Mouse (Mus musculus) liver, embryonic 13.5 days (tissue): ENCODE results near the gene Ablim1. TPM values are rescaled to one million over a fixed set of nuclear protein-coding genes. Genes with fewer than 3 reads are reported as not detected.

Source experiments
- ATAC-seq: fragments of 200-750 bp; cut with Nextera tagmentation; 2 replicates; pipeline ENCODE4 v1.8.0; 2017; ENCODE audit warnings: low read depth, mild to moderate bottlenecking, moderate number of reproducible peaks, moderate library complexity
- DNase-seq: peaks from one replicate; pipeline ENCODE4 v3.0.0; 2022
- H3K27ac ChIP-seq: fragments of 300-500 bp; sonication (generic); 2 replicates; pipeline ENCODE4 v1.5.1; 2015; ENCODE audit warnings: moderate library complexity, mild to moderate bottlenecking, inconsistent platforms
- H3K27me3 ChIP-seq: fragments of 300-500 bp; sonication (generic); 2 replicates; pipeline ENCODE4 v1.6.1; 2015; ENCODE audit warnings: mild to moderate bottlenecking, inconsistent platforms
- H3K36me3 ChIP-seq: fragments of 300-500 bp; sonication (generic); 2 replicates; pipeline ENCODE4 v1.6.1; 2015; ENCODE audit warnings: mild to moderate bottlenecking, inconsistent platforms
- H3K4me1 ChIP-seq: fragments of 300-500 bp; sonication (generic); replicated peaks from 2 replicates; pipeline ENCODE4 v1.6.1; 2015; ENCODE audit warnings: inconsistent platforms
- H3K4me2 ChIP-seq: fragments of 300-500 bp; sonication (generic); 2 replicates; pipeline ENCODE4 v1.6.1; 2015; ENCODE audit warnings: inconsistent platforms, mild to moderate bottlenecking, moderate library complexity
- H3K4me3 ChIP-seq: fragments of 300-500 bp; sonication (generic); replicated peaks from 2 replicates; pipeline ENCODE4 v1.5.1; 2015; ENCODE audit warnings: mild to moderate bottlenecking, inconsistent platforms
- H3K9ac ChIP-seq: fragments of 300-500 bp; sonication (generic); 2 replicates; pipeline ENCODE4 v1.6.1; 2015; ENCODE audit warnings: mild to moderate bottlenecking, inconsistent platforms
- H3K9me3 ChIP-seq: fragments of 300-500 bp; sonication (generic); replicated peaks from 2 replicates; pipeline ENCODE4 v1.6.1; 2016; ENCODE audit warnings: inconsistent platforms
- WGBS: fragments of 180-500 bp; shearing (Covaris S2); methylation state at CpG from one replicate; pipeline ENCODE4 v1.1.7; 2015; ENCODE audit not compliant: insufficient replicate concordance; 5-methylcytosine and 5-hydroxymethylcytosine counted together
- polyA plus RNA-seq: library from polyadenylated mRNA; unstranded; fragments of >200 nt; fragmentation: Nextera tagmentation; extraction: Ambion mirVana; gene quantifications from 2 replicates; pipeline ENCODE4 v1.2.1, GENCODE M21; 2015

Gene Ablim1
- polyA plus RNA-seq, 1 experiment from 2014 or later: 4.8 TPM

DNA sequence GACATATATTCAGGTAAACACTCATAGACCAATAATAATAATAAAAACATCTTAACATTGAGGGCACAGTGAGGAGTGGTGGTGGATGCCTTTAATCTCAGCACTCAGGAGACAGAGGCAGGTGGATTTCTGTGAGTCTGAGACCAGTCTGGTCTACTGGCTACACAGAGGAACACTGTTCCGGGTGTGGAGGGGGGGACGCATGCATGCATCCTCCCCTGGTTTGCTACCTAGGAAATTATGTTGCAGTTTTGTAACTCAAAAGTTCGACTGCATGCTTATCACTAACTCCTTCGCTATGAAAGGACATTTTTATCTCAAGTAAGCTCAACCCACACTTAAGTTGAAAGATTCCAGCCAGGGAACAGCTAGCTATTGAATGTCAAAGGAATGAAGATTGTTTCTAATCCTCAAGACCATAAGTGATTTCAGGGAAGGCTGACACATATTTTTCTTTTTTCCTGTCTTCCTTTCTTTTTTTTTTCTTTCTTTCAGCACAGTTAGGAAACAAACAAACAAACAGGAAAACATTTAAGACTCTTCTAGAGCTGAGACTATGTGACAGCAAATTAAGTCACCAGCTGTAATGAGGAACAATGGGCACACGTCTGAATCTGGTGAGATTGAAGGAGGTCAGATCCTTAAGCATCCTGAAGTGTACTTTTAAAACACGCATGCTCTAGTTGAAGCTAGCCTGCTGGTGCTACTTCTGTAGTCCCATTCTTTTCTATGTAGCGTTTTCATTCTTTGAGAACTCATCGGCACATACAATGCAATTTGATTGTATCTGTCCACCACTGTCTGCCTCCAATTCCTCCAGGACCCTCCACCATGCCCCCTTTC lies 26.4 kb upstream of the Ablim1 start:
- no peak for ATAC-seq
- no peak for DNase-seq
- H3K4me2 ChIP-seq: no peak overlapping the region
- peaks cover 1% of the 10 kb centered on the region; the same call in 1 of the 2 replicates for H3K9me3 ChIP-seq
- WGBS: 59% methylated on average over 8 of the region's 8 CpGs
- no peak overlapping the region for H3K4me3 ChIP-seq
- no peaks in the 10 kb centered on the region for H3K36me3 ChIP-seq
- no peak overlapping the region for H3K9ac ChIP-seq
- 0 out of 2 replicates have a peak, but pooled peaks cover 2% of the 10 kb centered on the region for H3K4me1 ChIP-seq
- H3K27me3 ChIP-seq: no peaks in the 10 kb centered on the region
- H3K27ac ChIP-seq: no peak overlapping the region

DNA sequence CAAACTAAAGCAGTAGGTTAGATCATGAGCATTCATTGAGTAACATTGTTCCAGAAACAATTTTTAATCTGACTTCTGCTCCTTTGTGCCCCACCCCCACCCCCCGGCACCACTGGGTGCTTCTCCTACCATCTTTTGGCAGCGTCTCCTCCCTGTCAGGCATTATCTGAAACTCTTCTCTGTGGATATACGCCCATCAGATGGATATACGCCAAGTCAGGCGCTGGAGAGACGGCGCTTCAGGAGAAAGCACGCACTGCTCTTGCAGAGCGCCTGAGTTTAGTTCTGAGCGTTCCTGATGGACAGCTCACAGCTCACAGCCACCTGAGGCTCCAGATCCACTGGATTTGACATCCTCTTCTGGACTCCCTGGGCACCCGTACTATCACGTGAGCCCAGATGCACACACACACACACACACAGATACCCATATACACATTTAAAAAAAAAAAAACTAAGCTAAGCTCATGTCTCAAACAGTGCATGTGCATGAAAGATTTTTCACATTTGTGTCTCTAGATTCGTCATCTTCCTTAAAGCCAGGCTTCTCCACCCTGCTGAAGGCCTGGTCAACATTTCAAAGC lies 24.7 kb upstream of the Ablim1 start:
- Histone ChIP-seq H3K36me3 (no peaks in the 10 kb centered on the region), H3K27me3 (no peaks in the 10 kb centered on the region), H3K27ac (no peak overlapping the region), H3K4me2 (no peak overlapping the region), H3K9ac (no peak overlapping the region), H3K9me3 (no peaks in the 10 kb centered on the region), H3K4me1 (0 out of 2 replicates have a peak, but pooled peaks cover 2% of the 10 kb centered on the region), H3K4me3 (no peak overlapping the region)
- DNase-seq: no peak
- 66% methylated on average over 13 of the region's 13 CpGs for WGBS
- ATAC-seq: no peak

DNA sequence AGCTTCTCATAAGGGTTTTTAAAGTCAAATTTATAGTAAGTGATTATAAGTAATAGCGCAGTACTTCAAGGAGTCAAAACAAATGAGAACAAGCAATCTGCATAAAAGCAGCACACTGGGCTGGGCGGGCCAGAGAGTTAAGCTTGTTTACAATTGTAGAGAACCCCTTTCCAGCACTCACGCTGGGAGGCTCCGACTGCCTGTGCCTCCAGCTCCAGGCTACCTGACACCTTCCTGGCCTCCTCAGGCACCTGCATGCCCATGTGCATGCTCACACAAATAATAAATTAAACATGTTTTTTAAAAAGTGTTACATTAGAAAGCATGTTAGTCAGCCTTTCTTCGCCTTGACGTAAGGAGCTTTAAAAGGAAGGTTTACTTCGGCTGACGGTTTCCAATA lies 20.4 kb upstream of the Ablim1 start:
- DNase-seq (no peak), ATAC-seq (no peak)
- H3K36me3 ChIP-seq: no peaks in the 10 kb centered on the region
- H3K4me1 ChIP-seq: no peaks in the 10 kb centered on the region
- no peak overlapping the region for H3K27ac ChIP-seq
- no peak overlapping the region for H3K4me2 ChIP-seq
- 73% methylated on average over 8 of the region's 8 CpGs for WGBS
- H3K9me3 ChIP-seq: no peaks in the 10 kb centered on the region
- H3K9ac ChIP-seq: no peak overlapping the region
- H3K27me3 ChIP-seq: no peaks in the 10 kb centered on the region
- H3K4me3 ChIP-seq: no peak overlapping the region

- Histone ChIP-seq H3K4me3 (no peak overlapping the region), H3K4me2 (no peak overlapping the region), H3K9me3 (no peaks in the 10 kb centered on the region), H3K36me3 (no peaks in the 10 kb centered on the region), H3K27me3 (no peaks in the 10 kb centered on the region), H3K4me1 (no peaks in the 10 kb centered on the region), H3K27ac (no peak overlapping the region), H3K9ac (no peak overlapping the region)
- ATAC-seq (no peak), DNase-seq (no peak)
- WGBS: 75% methylated on average over 4 of the region's 4 CpGs
Observed at GRCm38 (mm10) chr19:57333356-57333755, 18.6 kb upstream of the Ablim1 start.

GRCm38 (mm10) chr19:57331237-57331636 lies 16.5 kb upstream of the Ablim1 start:
- ATAC-seq (no peak), DNase-seq (no peak)
- H3K9ac ChIP-seq: no peak overlapping the region
- H3K4me2 ChIP-seq: no peak overlapping the region
- 62% methylated on average over 6 of the region's 6 CpGs for WGBS
- H3K9me3 ChIP-seq: no peaks in the 10 kb centered on the region
- no peak overlapping the region for H3K27ac ChIP-seq
- H3K36me3 ChIP-seq: no peaks in the 10 kb centered on the region
- no peak overlapping the region for H3K4me3 ChIP-seq
- H3K27me3 ChIP-seq: no peaks in the 10 kb centered on the region
- no peaks in the 10 kb centered on the region for H3K4me1 ChIP-seq

GRCm38 (mm10) chr19:57330309-57330708 lies 15.6 kb upstream of the Ablim1 start:
- H3K36me3 ChIP-seq: no peaks in the 10 kb centered on the region
- no peaks in the 10 kb centered on the region for H3K4me1 ChIP-seq
- no peak overlapping the region for H3K9ac ChIP-seq
- H3K4me3 ChIP-seq: no peak overlapping the region
- H3K9me3 ChIP-seq: no peaks in the 10 kb centered on the region
- no peak overlapping the region for H3K4me2 ChIP-seq
- DNase-seq (no peak), ATAC-seq (no peak)
- no peak overlapping the region for H3K27ac ChIP-seq
- WGBS: 62% methylated on average over 11 of the region's 11 CpGs
- H3K27me3 ChIP-seq: no peaks in the 10 kb centered on the region

DNA sequence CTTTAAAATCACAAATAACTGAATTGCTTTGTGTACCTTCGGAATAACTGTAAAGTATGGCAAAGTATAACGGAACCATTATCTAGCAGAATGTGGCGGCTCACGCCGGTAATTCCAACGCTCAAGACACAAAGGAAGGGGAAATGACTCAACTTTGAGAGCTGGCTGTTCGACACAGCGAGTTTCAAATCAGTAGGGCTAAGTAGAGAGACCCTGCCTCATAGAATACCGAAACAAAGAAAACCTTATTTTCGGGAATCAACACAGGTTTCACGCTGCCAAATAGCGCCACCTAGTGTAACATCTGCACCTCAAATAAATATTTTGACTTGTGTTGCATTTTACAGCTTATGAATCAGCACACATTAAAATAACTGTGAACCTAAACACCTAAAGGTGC lies 14.1 kb upstream of the Ablim1 start:
- peak overlapping the region; percentile 33; the same call in 1 of the 2 replicates for H3K4me2 ChIP-seq
- H3K9me3 ChIP-seq: no peaks in the 10 kb centered on the region
- WGBS: 29% methylated on average over 12 of the region's 12 CpGs
- no peak for ATAC-seq
- H3K36me3 ChIP-seq: no peaks in the 10 kb centered on the region
- no peak overlapping the region for H3K27ac ChIP-seq
- no peak overlapping the region for H3K9ac ChIP-seq
- no peaks in the 10 kb centered on the region for H3K4me1 ChIP-seq
- H3K27me3 ChIP-seq: no peaks in the 10 kb centered on the region
- no peak for DNase-seq
- H3K4me3 ChIP-seq: no peak overlapping the region; the same call in 1 of the 2 replicates

- Histone ChIP-seq H3K27ac (no peak overlapping the region), H3K4me3 (no peak overlapping the region), H3K27me3 (no peaks in the 10 kb centered on the region), H3K4me1 (no peaks in the 10 kb centered on the region), H3K9ac (no peak overlapping the region), H3K9me3 (no peaks in the 10 kb centered on the region), H3K36me3 (no peaks in the 10 kb centered on the region), H3K4me2 (no peak overlapping the region)
- 82% methylated on average over 7 of the region's 7 CpGs for whole genome bisulfite sequencing
- DNase-seq (no peak), ATAC-seq (no peak)
Observed at GRCm38 (mm10) chr19:57328269-57328668, 13.6 kb upstream of the Ablim1 start.

DNA sequence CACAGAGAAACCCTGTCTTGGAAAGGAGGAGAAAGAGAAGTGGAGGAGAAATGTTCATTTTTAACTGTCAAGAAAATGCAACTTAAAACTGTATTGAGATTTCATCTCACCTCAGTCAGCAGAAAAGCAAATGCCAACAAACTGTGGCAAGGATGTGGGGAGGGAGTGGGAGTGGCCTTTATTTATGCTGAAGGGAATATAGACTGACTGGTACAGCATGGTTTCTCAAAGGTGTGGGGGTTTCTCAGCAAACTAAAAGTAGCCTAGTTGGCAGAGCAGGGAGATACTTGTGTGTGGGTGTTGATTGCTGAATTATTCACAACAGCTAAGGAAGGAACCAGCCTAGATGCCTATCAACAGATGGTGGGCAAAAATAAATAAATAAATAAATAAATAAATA lies 13.0 kb upstream of the Ablim1 start:
- Histone ChIP-seq H3K27ac (no peak overlapping the region), H3K4me1 (peaks cover 3% of the 10 kb centered on the region; the same call in 1 of the 2 replicates), H3K4me2 (no peak overlapping the region), H3K27me3 (no peaks in the 10 kb centered on the region), H3K9ac (no peak overlapping the region), H3K36me3 (no peaks in the 10 kb centered on the region), H3K4me3 (no peak overlapping the region), H3K9me3 (no peaks in the 10 kb centered on the region)
- ATAC-seq: no peak
- no peak for DNase-seq

- 24% methylated on average over 7 of the region's 7 CpGs for whole genome bisulfite sequencing
- H3K4me3 ChIP-seq: no peak overlapping the region
- H3K36me3 ChIP-seq: no peaks in the 10 kb centered on the region
- no peak overlapping the region for H3K4me2 ChIP-seq
- DNase-seq: no peak
- no peak overlapping the region for H3K9ac ChIP-seq
- no peaks in the 10 kb centered on the region for H3K9me3 ChIP-seq
- no peak for ATAC-seq
- peaks cover 8% of the 10 kb centered on the region; the same call in 1 of the 2 replicates for H3K4me1 ChIP-seq
- H3K27me3 ChIP-seq: no peaks in the 10 kb centered on the region
- no peak overlapping the region for H3K27ac ChIP-seq
Observed at GRCm38 (mm10) chr19:57325748-57326300, 11.1 kb upstream of the Ablim1 start.

DNA sequence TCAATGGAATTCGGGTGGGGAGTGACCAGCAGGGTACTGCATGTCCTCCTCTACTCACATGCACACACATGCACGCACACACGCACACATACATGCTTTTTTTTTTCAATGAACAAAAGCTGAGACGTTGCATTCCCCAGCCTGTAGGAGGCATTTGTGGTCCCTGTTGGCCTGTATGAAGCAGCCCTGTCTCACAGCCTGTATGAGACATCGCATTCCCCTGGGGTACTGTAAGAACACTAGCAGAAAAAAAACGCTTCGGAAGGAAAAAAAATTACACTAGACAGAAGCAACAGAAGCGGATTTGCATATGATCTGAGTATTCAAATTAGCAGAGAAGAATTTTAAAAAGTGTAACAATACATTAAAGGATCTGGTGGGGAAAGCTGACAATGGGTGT lies 8.4 kb upstream of the Ablim1 start:
- Histone ChIP-seq H3K4me1 (peaks cover 8% of the 10 kb centered on the region; the same call in 1 of the 2 replicates), H3K27ac (peak overlapping the region; percentile 5; the same call in 1 of the 2 replicates), H3K27me3 (no peaks in the 10 kb centered on the region), H3K4me3 (no peak overlapping the region), H3K36me3 (no peaks in the 10 kb centered on the region), H3K4me2 (no peak overlapping the region), H3K9ac (no peak overlapping the region), H3K9me3 (no peaks in the 10 kb centered on the region)
- WGBS: 65% methylated on average over 8 of the region's 8 CpGs
- DNase-seq (no peak), ATAC-seq (no peak)
